Mouse (Mus musculus): ENCODE measurements at regions not wholly inside any gene's neighbourhood (a gene's known extent, or its start where the extent isn't known, plus 50 kb on each side); places are given as distances from the start of the nearest gene placed in this dataset.

GRCm38 (mm10) chr13:15877606-15878005, 134.0 kb upstream of the Inhba start:
- ATAC-seq (ENCODE audit: low read depth) (no peak), DNase-seq (no peak)
- no peaks in the 10 kb centered on the region for H3K9me3 ChIP-seq (replicated peaks)
- H3K4me1 ChIP-seq (replicated peaks): no peaks in the 10 kb centered on the region
- no peaks in the 10 kb centered on the region for H3K36me3 ChIP-seq
- H3K4me2 ChIP-seq: no peak overlapping the region
- H3K27me3 ChIP-seq: no peaks in the 10 kb centered on the region
- no peak overlapping the region for H3K4me3 ChIP-seq (replicated peaks)
- no peak overlapping the region for H3K27ac ChIP-seq
- H3K9ac ChIP-seq: no peak overlapping the region
- 59% methylated on average over 2 of the region's 2 CpGs for WGBS (ENCODE audit: insufficient replicate concordance)

- Histone ChIP-seq H3K4me2 (no peak overlapping the region), H3K4me1 (replicated peaks) (no peaks in the 10 kb centered on the region), H3K9ac (no peak overlapping the region), H3K9me3 (replicated peaks) (no peaks in the 10 kb centered on the region), H3K27me3 (no peaks in the 10 kb centered on the region), H3K36me3 (no peaks in the 10 kb centered on the region), H3K4me3 (replicated peaks) (no peak overlapping the region), H3K27ac (no peak overlapping the region)
- DNase-seq (no peak), ATAC-seq (ENCODE audit: low read depth) (no peak)
Measured at GRCm38 (mm10) chr13:15879576-15879975, 132.1 kb upstream of the Inhba start.

- DNase-seq: no peak
- H3K9me3 ChIP-seq (replicated peaks): no peaks in the 10 kb centered on the region
- ATAC-seq (ENCODE audit: low read depth): no peak
- H3K4me2 ChIP-seq: no peak overlapping the region
- no peaks in the 10 kb centered on the region for H3K36me3 ChIP-seq
- H3K27ac ChIP-seq: no peak overlapping the region
- H3K4me1 ChIP-seq (replicated peaks): no peaks in the 10 kb centered on the region
- H3K9ac ChIP-seq: no peak overlapping the region
- no peak overlapping the region for H3K4me3 ChIP-seq (replicated peaks)
- 35% methylated on average over 3 of the region's 3 CpGs for WGBS (ENCODE audit: insufficient replicate concordance)
- no peaks in the 10 kb centered on the region for H3K27me3 ChIP-seq
Measured at GRCm38 (mm10) chr13:15890794-15891193, 120.9 kb upstream of the Inhba start.

GRCm38 (mm10) chr13:15891403-15891802, 120.2 kb upstream of the Inhba start:
- no peak overlapping the region for H3K27ac ChIP-seq
- H3K36me3 ChIP-seq: no peaks in the 10 kb centered on the region
- no peak for ATAC-seq (ENCODE audit: low read depth)

GRCm38 (mm10) chr13:15898201-15898600, 113.5 kb upstream of the Inhba start:
- 56% methylated on average over 1 of the region's 1 CpGs for WGBS (ENCODE audit: insufficient replicate concordance)
- ATAC-seq (ENCODE audit: low read depth) (no peak), DNase-seq (no peak)
- H3K27ac ChIP-seq: no peak overlapping the region
- H3K4me2 ChIP-seq: no peak overlapping the region
- no peaks in the 10 kb centered on the region for H3K36me3 ChIP-seq
- no peaks in the 10 kb centered on the region for H3K9me3 ChIP-seq (replicated peaks)
- H3K4me1 ChIP-seq (replicated peaks): no peaks in the 10 kb centered on the region
- H3K4me3 ChIP-seq (replicated peaks): no peak overlapping the region
- no peaks in the 10 kb centered on the region for H3K27me3 ChIP-seq
- no peak overlapping the region for H3K9ac ChIP-seq

More at GRCm38 (mm10) chr13:15891403-15891802, 120.2 kb upstream of the Inhba start:
- no peaks in the 10 kb centered on the region for H3K9me3 ChIP-seq (replicated peaks)
- H3K4me3 ChIP-seq (replicated peaks): no peak overlapping the region
- H3K4me2 ChIP-seq: no peak overlapping the region
- DNase-seq: no peak
- H3K9ac ChIP-seq: no peak overlapping the region
- H3K27me3 ChIP-seq: no peaks in the 10 kb centered on the region
- no peaks in the 10 kb centered on the region for H3K4me1 ChIP-seq (replicated peaks)

- Histone ChIP-seq H3K27ac (no peak overlapping the region), H3K4me2 (no peak overlapping the region), H3K27me3 (no peaks in the 10 kb centered on the region), H3K4me3 (replicated peaks) (no peak overlapping the region), H3K36me3 (no peaks in the 10 kb centered on the region), H3K9me3 (replicated peaks) (no peaks in the 10 kb centered on the region), H3K9ac (no peak overlapping the region), H3K4me1 (replicated peaks) (no peaks in the 10 kb centered on the region)
- DNase-seq (no peak), ATAC-seq (ENCODE audit: low read depth) (no peak)
- WGBS (ENCODE audit: insufficient replicate concordance): 39% methylated on average over 7 of the region's 7 CpGs
Measured at GRCm38 (mm10) chr13:15901710-15902675, 109.7 kb upstream of the Inhba start.

- 38% methylated on average over 1 of the region's 1 CpGs for WGBS (ENCODE audit: insufficient replicate concordance)
- Histone ChIP-seq H3K9ac (no peak overlapping the region), H3K9me3 (replicated peaks) (no peaks in the 10 kb centered on the region)
Measured at GRCm38 (mm10) chr13:15907806-15908205, 103.8 kb upstream of the Inhba start.

GRCm38 (mm10) chr13:15910578-15910977, 101.1 kb upstream of the Inhba start:
- H3K27me3 ChIP-seq: no peaks in the 10 kb centered on the region
- H3K4me2 ChIP-seq: no peak overlapping the region
- no peak overlapping the region for H3K9ac ChIP-seq
- no peaks in the 10 kb centered on the region for H3K9me3 ChIP-seq (replicated peaks)
- no peak for DNase-seq
- 51% methylated on average over 2 of the region's 2 CpGs for WGBS (ENCODE audit: insufficient replicate concordance)
- H3K4me1 ChIP-seq (replicated peaks): no peaks in the 10 kb centered on the region
- ATAC-seq (ENCODE audit: low read depth): no peak
- H3K27ac ChIP-seq: no peak overlapping the region
- H3K36me3 ChIP-seq: no peaks in the 10 kb centered on the region
- H3K4me3 ChIP-seq (replicated peaks): no peak overlapping the region

More at GRCm38 (mm10) chr13:15907806-15908205, 103.8 kb upstream of the Inhba start:
- Histone ChIP-seq H3K27me3 (no peaks in the 10 kb centered on the region), H3K4me3 (replicated peaks) (no peak overlapping the region), H3K27ac (no peak overlapping the region), H3K4me2 (no peak overlapping the region), H3K4me1 (replicated peaks) (no peaks in the 10 kb centered on the region), H3K36me3 (no peaks in the 10 kb centered on the region)
- no peak for ATAC-seq (ENCODE audit: low read depth)
- no peak for DNase-seq

GRCm38 (mm10) chr13:15911263-15911662, 100.4 kb upstream of the Inhba start:
- Histone ChIP-seq H3K4me2 (no peak overlapping the region), H3K9me3 (replicated peaks) (no peaks in the 10 kb centered on the region), H3K4me1 (replicated peaks) (no peaks in the 10 kb centered on the region), H3K9ac (no peak overlapping the region), H3K27me3 (no peaks in the 10 kb centered on the region), H3K27ac (no peak overlapping the region), H3K36me3 (no peaks in the 10 kb centered on the region), H3K4me3 (replicated peaks) (no peak overlapping the region)
- WGBS (ENCODE audit: insufficient replicate concordance): 71% methylated on average over 1 of the region's 1 CpGs
- DNase-seq (no peak), ATAC-seq (ENCODE audit: low read depth) (no peak)

GRCm38 (mm10) chr13:15914270-15914669, 97.4 kb upstream of the Inhba start:
- no peaks in the 10 kb centered on the region for H3K4me1 ChIP-seq (replicated peaks)
- no peak overlapping the region for H3K9ac ChIP-seq
- no peaks in the 10 kb centered on the region for H3K9me3 ChIP-seq (replicated peaks)
- no peak for DNase-seq
- 37% methylated on average over 1 of the region's 1 CpGs for WGBS (ENCODE audit: insufficient replicate concordance)
- no peaks in the 10 kb centered on the region for H3K27me3 ChIP-seq
- ATAC-seq (ENCODE audit: low read depth): no peak
- no peaks in the 10 kb centered on the region for H3K36me3 ChIP-seq
- H3K4me3 ChIP-seq (replicated peaks): no peak overlapping the region
- H3K27ac ChIP-seq: no peak overlapping the region
- H3K4me2 ChIP-seq: no peak overlapping the region

- Histone ChIP-seq H3K4me2 (no peak overlapping the region), H3K4me1 (replicated peaks) (no peaks in the 10 kb centered on the region), H3K36me3 (no peaks in the 10 kb centered on the region), H3K9me3 (replicated peaks) (no peaks in the 10 kb centered on the region), H3K4me3 (replicated peaks) (no peak overlapping the region), H3K27ac (no peak overlapping the region), H3K27me3 (no peaks in the 10 kb centered on the region), H3K9ac (no peak overlapping the region)
- WGBS (ENCODE audit: insufficient replicate concordance): 45% methylated on average over 3 of the region's 3 CpGs
- DNase-seq (no peak), ATAC-seq (ENCODE audit: low read depth) (no peak)
Measured at GRCm38 (mm10) chr13:15929890-15930289, 81.8 kb upstream of the Inhba start.

GRCm38 (mm10) chr13:15931553-15932162, 80.0 kb upstream of the Inhba start:
- WGBS (ENCODE audit: insufficient replicate concordance): 31% methylated on average over 5 of the region's 5 CpGs
- Histone ChIP-seq H3K4me2 (no peak overlapping the region), H3K4me3 (replicated peaks) (no peak overlapping the region), H3K9ac (no peak overlapping the region), H3K9me3 (replicated peaks) (no peaks in the 10 kb centered on the region), H3K36me3 (no peaks in the 10 kb centered on the region), H3K4me1 (replicated peaks) (no peaks in the 10 kb centered on the region), H3K27ac (no peak overlapping the region), H3K27me3 (no peaks in the 10 kb centered on the region)
- ATAC-seq (ENCODE audit: low read depth) (peak; percentile 5; the same call in 1 of the 2 replicates), DNase-seq (no peak)

All from liver, embryonic 13.5 days (tissue).